Mouse (Mus musculus) bone marrow macrophage, adult 2 months (primary cell): ENCODE results near the gene Gipr.

Source experiments
- CTCF ChIP-seq: IDR thresholded peaks from 2 replicates; pipeline ENCODE4 v1.5.1; 2012; ENCODE audit warnings: low read depth, mild to moderate bottlenecking, low read length, moderate library complexity
- POLR2A ChIP-seq: IDR thresholded peaks from 2 replicates; pipeline ENCODE4 v1.6.1; 2012; ENCODE audit warnings: mild to moderate bottlenecking, low read depth, low read length, borderline replicate concordance

DNA sequence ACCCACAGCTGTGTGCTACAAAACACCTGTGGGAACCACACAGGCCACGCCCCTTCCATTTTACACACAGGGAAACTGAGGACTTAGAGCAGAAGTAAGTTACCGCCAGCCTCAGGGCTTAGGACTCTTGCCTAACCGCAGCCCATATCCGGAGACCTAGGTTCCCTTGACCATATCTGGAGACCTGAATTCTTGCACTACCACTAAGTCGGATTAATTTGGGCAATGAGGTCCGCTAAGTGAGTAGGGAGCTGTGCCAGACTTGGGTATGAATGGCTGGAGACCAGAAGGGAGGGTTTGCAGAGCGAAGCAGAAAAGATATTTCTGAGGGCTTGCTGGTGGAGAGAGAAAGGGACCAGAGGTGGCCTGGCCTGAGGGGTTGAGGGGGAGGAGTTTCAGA is 48.4 kb upstream of the Gipr start:
- TF ChIP-seq POLR2A (no peak), CTCF (no peak)
